Mouse (Mus musculus): Measurements from ENCODE around the gene Hpdl.
A peak's percentile ranks its signal among the peaks of the same experiment; 100 is the strongest.
"Not testable (repeated sequence)": the region's sequence is repeated elsewhere in the genome, so short reads cannot be mapped to it uniquely, and the experiment has no call there.

Hpdl gene

GRCm38 (mm10) chr4:116821694-116822016, at the start of gene Hpdl:
Gene Hpdl (minus strand): TSS chr4:116821707.
- no peak for DNase-seq (ENCODE audit: low spot score)

DNA sequence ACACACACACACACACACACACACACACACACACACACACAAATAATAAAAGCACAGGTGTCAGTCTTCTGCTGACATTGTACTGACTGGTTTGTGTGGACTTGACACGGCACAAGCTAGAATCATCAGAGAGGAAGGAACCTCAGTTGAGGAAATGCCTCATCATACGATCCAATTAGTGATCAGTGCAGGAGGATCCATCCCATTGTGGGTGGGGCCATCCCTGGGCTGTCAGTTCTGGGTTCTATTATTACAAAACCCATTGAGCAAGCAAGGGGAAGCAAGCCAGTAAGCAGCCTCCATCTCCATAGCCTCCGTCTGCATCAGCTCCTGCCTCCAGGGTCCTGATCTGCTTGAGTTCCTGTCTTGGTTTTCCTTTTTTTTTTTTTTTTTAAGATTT, 48.4 kb upstream of the Hpdl start:
- DNase-seq (ENCODE audit: low spot score) = no peak

- no peak for DNase-seq (ENCODE audit: low spot score)
Measured at GRCm38 (mm10) chr4:116862023-116862422, 40.5 kb upstream of the Hpdl start.

- DNase-seq (ENCODE audit: low spot score) = no peak
Measured at GRCm38 (mm10) chr4:116859711-116860110, 38.2 kb upstream of the Hpdl start.

DNA sequence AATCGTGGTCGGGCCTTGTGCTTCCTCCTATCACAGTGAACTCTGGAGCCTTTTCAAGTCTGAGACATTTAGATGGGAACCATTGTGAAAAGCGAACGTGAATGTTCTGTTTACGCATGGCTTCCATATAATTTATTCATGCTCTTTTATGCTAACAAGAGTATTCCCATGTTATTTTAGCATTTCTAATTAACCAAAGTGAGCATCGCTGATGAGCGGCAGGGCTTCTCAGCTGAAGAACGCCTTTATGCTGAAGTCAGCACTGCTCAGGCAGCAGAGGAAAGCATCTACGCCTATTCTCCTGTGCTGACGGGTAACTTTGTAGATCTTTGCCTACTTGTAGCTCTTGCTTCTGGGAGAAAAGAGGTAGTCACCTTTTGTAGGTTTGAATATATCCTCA, 35.7 kb upstream of the Hpdl start:
- DNase-seq (ENCODE audit: low spot score) = no peak

DNA sequence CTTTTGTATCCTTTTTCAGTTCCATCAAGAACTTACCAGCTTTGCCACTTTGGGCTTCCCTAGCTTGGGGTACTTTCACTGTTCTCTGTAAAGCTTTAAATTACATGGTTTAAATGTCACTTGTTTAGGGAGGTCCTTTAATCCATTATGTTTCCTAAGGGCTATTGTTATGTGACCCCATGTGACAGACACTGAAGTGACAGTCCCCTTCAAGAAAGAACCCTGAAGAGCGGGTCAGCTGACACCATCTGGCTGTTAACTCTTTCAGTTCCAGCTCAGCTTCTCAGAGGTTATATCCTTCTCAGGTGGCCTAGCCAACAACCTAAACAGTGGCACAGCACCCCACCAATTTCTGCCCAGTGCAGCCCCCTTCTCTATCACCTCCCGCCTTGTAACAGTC, 32.8 kb upstream of the Hpdl start:
- DNase-seq (ENCODE audit: low spot score) = peak; percentile 56

DNA sequence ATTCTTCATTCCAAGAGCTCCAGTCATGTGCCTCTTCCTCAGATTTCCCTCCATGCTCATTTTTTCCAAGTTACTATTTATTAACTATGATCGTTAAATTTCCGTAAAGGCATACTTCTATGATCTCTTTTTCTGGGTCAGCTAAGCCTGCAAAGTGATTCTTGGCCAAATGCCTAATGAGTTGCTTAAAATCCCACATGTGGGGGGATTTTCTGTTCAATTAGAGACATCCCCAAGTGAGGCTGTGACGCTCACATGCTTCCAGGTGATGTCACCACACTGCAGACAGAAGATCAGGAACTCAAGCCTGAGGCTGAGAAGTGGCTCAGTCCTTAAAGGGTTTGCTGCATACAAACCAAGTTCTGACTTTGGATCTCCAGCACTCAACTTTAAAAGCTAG, 28.4 kb upstream of the Hpdl start:
- no peak for DNase-seq (ENCODE audit: low spot score)

- no peak for DNase-seq (ENCODE audit: low spot score)
Measured at GRCm38 (mm10) chr4:116844324-116844723, 22.8 kb upstream of the Hpdl start.

DNA sequence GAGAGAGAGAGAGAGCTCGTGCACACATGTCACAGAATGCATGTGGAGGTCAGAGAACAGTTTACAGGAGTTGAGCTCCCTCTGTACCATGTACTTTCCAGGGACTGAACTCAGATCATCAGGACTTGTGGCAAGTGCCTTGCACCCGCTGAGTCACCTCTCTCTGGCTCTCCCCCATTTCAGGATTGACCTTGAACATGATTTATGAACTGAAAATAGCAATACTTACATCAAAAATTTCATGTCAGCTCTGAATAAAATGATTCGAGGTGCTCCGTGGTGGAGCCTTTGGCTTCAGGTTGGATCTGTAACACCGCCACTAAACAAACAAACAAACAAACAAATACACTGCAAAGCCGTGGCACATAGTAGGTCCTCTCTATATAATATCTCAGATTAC, 19.3 kb upstream of the Hpdl start:
- no peak for DNase-seq (ENCODE audit: low spot score)

GRCm38 (mm10) chr4:116840096-116840495, 18.6 kb upstream of the Hpdl start:
- DNase-seq (ENCODE audit: low spot score) = not testable (repeated sequence)

DNA sequence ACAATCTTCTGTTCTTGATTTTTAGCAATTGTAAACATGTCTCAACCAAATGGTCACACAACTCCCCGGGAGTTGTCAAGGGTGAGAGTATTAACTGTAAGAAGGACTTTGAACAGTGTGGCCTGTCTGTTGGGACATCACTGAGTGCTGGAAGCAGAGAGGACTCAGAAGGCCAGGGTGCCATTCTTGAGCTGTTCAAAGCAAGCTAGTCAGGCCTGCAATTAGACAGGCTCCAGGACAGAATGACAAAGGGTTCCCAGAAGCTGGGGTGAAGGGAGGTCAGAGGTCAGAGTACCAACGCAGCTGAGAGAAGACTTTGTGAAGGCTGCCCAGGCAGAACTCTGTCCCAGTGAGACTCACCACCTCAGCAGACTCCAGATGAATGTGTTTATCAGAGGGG, 17.5 kb upstream of the Hpdl start:
- DNase-seq (ENCODE audit: low spot score) = peak; percentile 66

DNA sequence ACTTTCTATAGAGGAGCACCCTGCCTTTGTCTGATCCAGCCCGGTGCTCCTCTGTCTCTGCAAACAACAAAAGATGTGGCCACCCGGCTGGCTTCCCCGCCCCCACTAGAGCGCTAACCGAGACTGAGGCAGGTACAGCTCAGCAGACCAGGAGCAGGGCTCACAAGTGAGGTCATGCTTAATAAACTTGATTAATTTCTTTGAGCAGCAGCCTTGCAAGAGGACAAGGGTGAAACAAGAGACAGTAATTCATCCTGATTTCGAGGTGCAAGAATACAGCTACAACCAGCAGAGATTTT, 8.5 kb upstream of the Hpdl start:
- DNase-seq (ENCODE audit: low spot score) = peak; percentile 54

GRCm38 (mm10) chr4:116829364-116830069, 8.0 kb upstream of the Hpdl start:
- DNase-seq (ENCODE audit: low spot score) = peak; percentile 45

GRCm38 (mm10) chr4:116827819-116828218, 6.3 kb upstream of the Hpdl start:
- peak; percentile 86 for DNase-seq (ENCODE audit: low spot score)

DNA sequence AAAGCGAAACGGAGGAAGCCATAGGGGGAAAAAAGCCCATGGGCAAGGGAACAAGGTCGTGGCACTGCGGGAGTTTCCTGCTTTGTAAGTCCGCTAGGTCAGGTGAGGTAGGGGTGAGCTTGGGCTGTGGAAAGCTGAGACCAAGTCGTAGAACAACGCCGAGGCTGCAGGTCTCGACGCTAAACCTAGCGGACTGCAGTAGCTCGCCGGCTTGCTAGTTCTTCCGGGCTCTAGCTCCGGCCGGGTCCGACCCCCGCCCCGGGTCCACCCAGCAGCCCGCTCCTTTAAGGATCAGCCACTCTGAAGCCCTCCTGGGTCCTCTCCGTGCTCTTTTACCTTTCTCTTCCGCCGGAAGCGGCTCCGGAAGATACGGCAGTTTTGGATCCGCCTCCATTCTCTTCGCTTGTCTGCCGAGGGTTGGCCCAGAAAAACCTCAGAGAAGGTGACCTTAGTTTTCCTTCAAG, 3.1 kb upstream of the Hpdl start:
- DNase-seq (ENCODE audit: low spot score) = peak; percentile 78

DNA sequence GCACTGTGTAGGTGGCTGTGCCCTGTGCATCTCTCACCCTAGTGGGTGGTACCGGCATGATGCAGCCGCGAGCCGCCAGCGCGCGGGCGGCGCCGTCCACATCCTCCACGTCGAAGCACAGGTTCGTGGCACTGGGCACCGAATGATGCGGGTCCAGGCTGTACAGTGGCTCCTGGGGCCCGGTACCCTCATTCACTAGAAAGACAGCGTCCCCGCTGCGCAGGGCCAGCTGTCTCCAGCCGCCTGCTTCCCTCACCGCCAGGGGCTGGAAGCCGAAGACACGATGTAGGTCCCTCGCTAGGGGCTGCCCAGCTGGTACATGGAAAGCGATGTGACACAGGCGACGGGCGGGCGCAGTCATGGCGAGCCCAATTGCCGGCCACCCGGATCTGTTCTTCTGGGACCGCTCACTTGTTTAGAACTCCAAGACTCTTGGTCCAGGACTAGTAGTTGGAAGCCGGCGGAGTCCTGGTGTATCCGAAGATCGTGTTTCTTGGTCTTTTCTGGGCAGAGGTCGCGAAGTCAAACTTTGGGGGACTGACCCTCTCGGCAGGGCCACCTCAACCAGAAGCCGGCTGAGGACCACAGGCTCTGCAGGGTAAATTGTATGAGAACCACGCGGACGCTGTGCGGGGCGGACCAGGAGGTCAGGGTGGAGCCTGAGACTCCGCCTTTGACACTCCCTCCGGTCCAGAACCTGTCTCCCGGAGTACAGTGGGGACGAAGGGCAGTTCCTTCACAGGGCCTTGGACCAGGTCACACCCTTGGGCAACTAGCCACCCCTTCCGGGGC, 409 bp downstream of the Hpdl start:
- peak; percentile 82 for DNase-seq (ENCODE audit: low spot score)

DNA sequence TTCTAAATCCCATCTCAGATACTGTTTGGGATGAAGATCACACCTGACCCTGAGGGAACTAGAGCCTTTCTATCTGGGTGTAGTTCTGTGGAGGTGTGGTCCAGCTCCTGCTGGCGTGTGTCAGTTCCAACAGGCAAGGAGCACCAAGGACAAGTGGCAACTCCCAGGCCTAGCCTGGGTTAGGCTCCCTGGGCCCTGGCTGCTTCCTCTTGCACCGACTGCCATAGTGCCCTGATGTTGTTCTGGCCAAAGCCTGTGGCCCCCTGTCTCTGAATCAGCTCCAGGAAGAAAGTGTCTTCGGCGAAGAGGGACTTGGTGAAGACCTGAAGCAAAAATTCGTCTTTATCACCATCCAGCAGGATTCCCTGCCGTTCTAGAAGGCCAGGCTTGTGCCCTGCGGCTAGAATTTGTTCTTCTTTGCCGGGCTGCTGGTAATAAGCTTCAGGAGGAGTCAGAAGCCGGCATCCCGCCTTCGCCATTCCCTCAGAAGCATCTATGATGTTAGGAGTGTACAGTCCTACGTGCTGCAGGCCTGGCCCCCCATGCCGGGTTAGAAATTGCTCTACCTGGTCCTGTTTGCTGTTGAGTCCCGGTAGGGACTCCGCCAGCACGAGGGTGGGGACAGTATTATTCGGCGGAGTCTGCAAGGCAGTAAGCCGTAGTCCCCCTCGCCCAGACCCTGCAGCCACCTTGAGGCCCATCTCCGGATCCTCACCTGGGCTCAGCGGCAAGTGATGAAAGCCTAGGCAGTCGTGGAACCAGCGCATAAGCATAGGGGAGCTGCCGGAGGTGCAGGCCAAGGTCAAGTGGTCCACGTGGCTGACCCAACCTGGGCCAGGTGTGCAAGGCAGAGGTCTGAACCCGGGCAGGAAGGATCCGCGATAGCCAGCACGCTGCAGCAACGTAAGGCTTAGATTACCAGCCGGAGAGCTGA, 1.3 kb downstream of the Hpdl start:
- DNase-seq (ENCODE audit: low spot score) = no peak

GRCm38 (mm10) chr4:116817486-116817885, 4.0 kb downstream of the Hpdl start:
- DNase-seq (ENCODE audit: low spot score) = no peak

- no peak for DNase-seq (ENCODE audit: low spot score)
Measured at GRCm38 (mm10) chr4:116815276-116815675, 6.2 kb downstream of the Hpdl start.

- no peak for DNase-seq (ENCODE audit: low spot score)
Measured at GRCm38 (mm10) chr4:116811012-116811411, 10.5 kb downstream of the Hpdl start.

DNA sequence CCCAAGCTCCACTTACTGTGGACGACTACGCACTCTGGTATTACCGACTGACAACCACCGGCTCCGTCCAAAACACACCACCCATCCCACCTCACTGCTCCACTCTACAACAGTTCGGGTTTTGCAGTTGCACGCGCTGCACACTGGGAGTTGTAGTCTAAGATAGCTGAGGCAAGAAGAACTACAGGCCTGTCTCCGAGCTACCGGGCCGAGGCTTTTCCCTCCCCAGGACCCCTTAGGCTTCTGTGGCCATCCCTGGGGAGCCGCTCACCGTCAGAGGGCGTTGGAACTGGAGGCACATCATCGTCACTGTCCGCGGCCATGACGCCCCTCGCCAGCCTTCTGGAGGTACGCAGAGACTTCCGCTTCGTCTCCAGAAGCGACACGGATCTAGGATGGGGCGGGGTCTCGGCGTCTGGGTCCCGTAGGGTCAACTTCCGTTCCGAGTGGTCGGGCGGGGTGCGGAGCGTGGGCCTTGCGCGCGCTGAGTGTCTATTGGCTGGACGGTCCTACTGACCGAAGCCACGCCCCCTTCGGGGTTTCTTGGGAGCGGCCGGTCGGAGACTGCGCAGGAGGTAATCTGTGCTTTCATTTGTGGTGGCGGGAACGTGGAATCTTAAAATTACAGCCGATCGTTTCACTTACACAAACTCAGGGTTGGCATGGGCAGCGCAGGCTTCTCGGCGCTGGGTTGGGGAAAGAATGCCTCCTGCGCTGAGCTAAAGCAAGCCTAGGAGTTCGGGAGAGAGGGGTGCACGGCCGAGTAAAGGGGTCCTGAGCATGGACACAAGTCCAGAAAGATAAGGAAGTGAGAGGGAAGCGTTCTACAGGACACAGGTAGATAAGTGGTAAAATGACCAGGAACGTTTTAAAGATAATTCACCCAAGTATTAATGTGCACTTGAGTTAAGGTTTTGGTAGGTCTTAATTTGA, 14.0 kb downstream of the Hpdl start, which contains the start of the genes Toe1 and Mutyh:
Toe1 (minus strand) TSS at position 444 of the 933 bp plus-strand sequence.
Mutyh (plus strand) TSS at position 527 of the 933 bp plus-strand sequence.
- peak; percentile 100 for DNase-seq (ENCODE audit: low spot score)
